Mouse (Mus musculus): Measurements from ENCODE around the gene Ctnnd2.

Ctnnd2 gene

GRCm38 (mm10) chr15:30268822-30269221 is 96.4 kb downstream of the Ctnnd2 start:
- DNase-seq: no peak

- DNase-seq: no peak
Observed at GRCm38 (mm10) chr15:30271141-30271572, 98.8 kb downstream of the Ctnnd2 start.

- DNase-seq: peak; percentile 26
Observed at GRCm38 (mm10) chr15:30272326-30272725, 99.9 kb downstream of the Ctnnd2 start.

- no peak for DNase-seq
Observed at GRCm38 (mm10) chr15:30275721-30276120, 103.3 kb downstream of the Ctnnd2 start.

- DNase-seq: no peak
Observed at GRCm38 (mm10) chr15:30276691-30277090, 104.3 kb downstream of the Ctnnd2 start.

- DNase-seq: no peak
Observed at GRCm38 (mm10) chr15:30278610-30279009, 106.2 kb downstream of the Ctnnd2 start.

GRCm38 (mm10) chr15:30285572-30286244 is 113.3 kb downstream of the Ctnnd2 start:
- DNase-seq: peak; percentile 56

- DNase-seq: peak; percentile 81
Observed at GRCm38 (mm10) chr15:30286245-30286642, 113.9 kb downstream of the Ctnnd2 start.

- no peak for DNase-seq
Observed at GRCm38 (mm10) chr15:30302824-30303223, 130.4 kb downstream of the Ctnnd2 start.

- DNase-seq: no peak
Observed at GRCm38 (mm10) chr15:30306437-30306836, 134.0 kb downstream of the Ctnnd2 start.

- DNase-seq: no peak
Observed at GRCm38 (mm10) chr15:30322543-30322942, 150.2 kb downstream of the Ctnnd2 start.

GRCm38 (mm10) chr15:30333336-30334310 is 161.2 kb downstream of the Ctnnd2 start:
- DNase-seq: no peak

- no peak for DNase-seq
Observed at GRCm38 (mm10) chr15:30338585-30339197, 166.3 kb downstream of the Ctnnd2 start.

GRCm38 (mm10) chr15:30345754-30346153 is 173.4 kb downstream of the Ctnnd2 start:
- no peak for DNase-seq

GRCm38 (mm10) chr15:30364491-30364890 is 192.1 kb downstream of the Ctnnd2 start:
- no peak for DNase-seq

GRCm38 (mm10) chr15:30369997-30370396 is 197.6 kb downstream of the Ctnnd2 start:
- DNase-seq: no peak

GRCm38 (mm10) chr15:30371151-30371550 is 198.8 kb downstream of the Ctnnd2 start:
- DNase-seq: no peak

- no peak for DNase-seq
Observed at GRCm38 (mm10) chr15:30373654-30374215, 201.3 kb downstream of the Ctnnd2 start.

- DNase-seq: no peak
Observed at GRCm38 (mm10) chr15:30374907-30375306, 202.5 kb downstream of the Ctnnd2 start.

- no peak for DNase-seq
Observed at GRCm38 (mm10) chr15:30383075-30383842, 210.9 kb downstream of the Ctnnd2 start.

- DNase-seq: no peak
Observed at GRCm38 (mm10) chr15:30384386-30384785, 212.0 kb downstream of the Ctnnd2 start.

- no peak for DNase-seq
Observed at GRCm38 (mm10) chr15:30386489-30386888, 214.1 kb downstream of the Ctnnd2 start.
